Mouse (Mus musculus) hindbrain, embryonic 15.5 days (tissue): ENCODE data around the gene Slfn1. TPM values are rescaled to one million over a fixed set of nuclear protein-coding genes. Genes with fewer than 3 reads are reported as not detected.
"Not testable (repeated sequence)": the region's sequence is repeated elsewhere in the genome, so short reads cannot be mapped to it uniquely, and the experiment has no call there.

Experiments used
- ATAC-seq: fragments of 200-750 bp; cut with Nextera tagmentation; 2 replicates; pipeline ENCODE4 v1.8.0; 2017; ENCODE audit warnings: low read depth, moderate number of reproducible peaks, moderate TSS enrichment; ENCODE audit not compliant: low FRiP score
- H3K27ac ChIP-seq: fragments of 300-500 bp; sonication (generic); replicated peaks from 2 replicates; pipeline ENCODE4 v1.5.1; 2015; ENCODE audit warnings: mild to moderate bottlenecking, inconsistent platforms
- H3K27me3 ChIP-seq: fragments of 300-500 bp; sonication (generic); 2 replicates; pipeline ENCODE4 v1.6.1; 2015; ENCODE audit warnings: control low read depth, inconsistent platforms
- H3K36me3 ChIP-seq: fragments of 300-500 bp; sonication (generic); 2 replicates; pipeline ENCODE4 v1.6.1; 2015; ENCODE audit warnings: control low read depth, inconsistent platforms
- H3K4me1 ChIP-seq: fragments of 300-500 bp; sonication (generic); replicated peaks from 2 replicates; pipeline ENCODE4 v1.6.1; 2015; ENCODE audit warnings: control low read depth, inconsistent platforms
- H3K4me2 ChIP-seq: fragments of 300-500 bp; sonication (generic); 2 replicates; pipeline ENCODE4 v1.6.1; 2015; ENCODE audit warnings: moderate library complexity, mild to moderate bottlenecking, inconsistent platforms
- H3K4me3 ChIP-seq: fragments of 300-500 bp; sonication (generic); 2 replicates; pipeline ENCODE4 v1.5.1; 2015; ENCODE audit warnings: mild to moderate bottlenecking, inconsistent platforms
- H3K9ac ChIP-seq: fragments of 300-500 bp; sonication (generic); 2 replicates; pipeline ENCODE4 v1.6.1; 2015; ENCODE audit warnings: inconsistent platforms
- H3K9me3 ChIP-seq: fragments of 300-500 bp; sonication (generic); 2 replicates; pipeline ENCODE4 v1.6.1; 2016; ENCODE audit warnings: control low read depth, inconsistent platforms
- WGBS: fragments of 180-500 bp; shearing (Covaris S2); methylation state at CpG from one replicate; pipeline ENCODE4 v1.1.7; 2015; 5-methylcytosine and 5-hydroxymethylcytosine counted together
- polyA plus RNA-seq: library from polyadenylated mRNA; unstranded; fragments of >200 nt; fragmentation: Nextera tagmentation; extraction: Ambion mirVana; gene quantifications from 2 replicates; pipeline ENCODE4 v1.2.1, GENCODE M21; 2015

Slfn1 gene
- polyA plus RNA-seq, 1 experiment from 2014 or later, result not detected

GRCm38 (mm10) chr11:83118056-83118455 is 1.4 kb downstream of the Slfn1 start:
- Histone ChIP-seq H3K4me2 (no peak overlapping the region), H3K36me3 (no peaks in the 10 kb centered on the region), H3K9ac (no peak overlapping the region), H3K4me3 (no peak overlapping the region), H3K4me1 (no peaks in the 10 kb centered on the region), H3K9me3 (no peaks in the 10 kb centered on the region), H3K27ac (no peak overlapping the region), H3K27me3 (no peaks in the 10 kb centered on the region)
- no peak for ATAC-seq
- 61% methylated on average over 3 of the region's 3 CpGs for WGBS

- ATAC-seq, result no peak
- H3K9me3 ChIP-seq, result no peaks in the 10 kb centered on the region
- no peaks in the 10 kb centered on the region for H3K4me1 ChIP-seq
- H3K4me3 ChIP-seq, result no peak overlapping the region
- no peaks in the 10 kb centered on the region for H3K27me3 ChIP-seq
- no peak overlapping the region for H3K9ac ChIP-seq
- H3K4me2 ChIP-seq, result no peak overlapping the region
- no peak overlapping the region for H3K27ac ChIP-seq
- 96% methylated on average over 3 of the region's 3 CpGs for WGBS
- no peaks in the 10 kb centered on the region for H3K36me3 ChIP-seq
These were observed 4.6 kb downstream of the Slfn1 start for GRCm38 (mm10) chr11:83121131-83121685.

GRCm38 (mm10) chr11:83123198-83123597 is 6.5 kb downstream of the Slfn1 start:
- 71% methylated on average over 4 of the region's 4 CpGs for WGBS
- Histone ChIP-seq H3K27me3 (no peaks in the 10 kb centered on the region), H3K27ac (no peak overlapping the region), H3K9ac (no peak overlapping the region), H3K36me3 (no peaks in the 10 kb centered on the region), H3K4me2 (no peak overlapping the region), H3K4me1 (no peaks in the 10 kb centered on the region), H3K4me3 (no peak overlapping the region), H3K9me3 (no peaks in the 10 kb centered on the region)
- no peak for ATAC-seq

GRCm38 (mm10) chr11:83124906-83125305 is 8.3 kb downstream of the Slfn1 start:
- no peak overlapping the region for H3K9ac ChIP-seq
- no peak overlapping the region for H3K4me3 ChIP-seq
- no peak overlapping the region for H3K4me2 ChIP-seq
- H3K27ac ChIP-seq, result no peak overlapping the region
- 78% methylated on average over 2 of the region's 2 CpGs for WGBS
- H3K9me3 ChIP-seq, result no peaks in the 10 kb centered on the region
- no peak for ATAC-seq
- no peaks in the 10 kb centered on the region for H3K4me1 ChIP-seq
- H3K36me3 ChIP-seq, result no peaks in the 10 kb centered on the region
- no peaks in the 10 kb centered on the region for H3K27me3 ChIP-seq

- not testable (repeated sequence) for H3K9me3 ChIP-seq, H3K27ac ChIP-seq, ATAC-seq, H3K27me3 ChIP-seq, H3K9ac ChIP-seq, H3K4me3 ChIP-seq, H3K36me3 ChIP-seq, H3K4me1 ChIP-seq, H3K4me2 ChIP-seq
- 100% methylated on average over 1 of the region's 1 CpGs for WGBS
These were observed 9.0 kb downstream of the Slfn1 start for GRCm38 (mm10) chr11:83125633-83126032.

- H3K4me3 ChIP-seq, H3K9me3 ChIP-seq, H3K4me1 ChIP-seq, H3K4me2 ChIP-seq, H3K9ac ChIP-seq, H3K27me3 ChIP-seq, H3K36me3 ChIP-seq, ATAC-seq, H3K27ac ChIP-seq: not testable (repeated sequence)
- 100% methylated on average over 1 of the region's 2 CpGs for WGBS
These were observed 20.6 kb downstream of the Slfn1 start for GRCm38 (mm10) chr11:83137253-83137652.

- H3K4me3 ChIP-seq, H3K27me3 ChIP-seq, H3K4me2 ChIP-seq, ATAC-seq, H3K9me3 ChIP-seq, H3K27ac ChIP-seq, H3K9ac ChIP-seq, H3K36me3 ChIP-seq, H3K4me1 ChIP-seq: not testable (repeated sequence)
- no CpG with 5 or more reads among the region's 1 CpGs for WGBS
These were observed 32.3 kb downstream of the Slfn1 start for GRCm38 (mm10) chr11:83148939-83149338.

Other genes starting within 250 kb of the Slfn1 start
- gene Rffl, start 245.6 kb upstream of the Slfn1 start, polyA plus RNA-seq, result 4.1 and 4.2 TPM in 2 replicates
- 10.7 and 12.3 TPM in 2 replicates for gene Rad51d, start 226.2 kb upstream of the Slfn1 start, polyA plus RNA-seq
- 0.82 and 0.98 TPM in 2 replicates for gene Fndc8, start 224.7 kb upstream of the Slfn1 start, polyA plus RNA-seq
- gene Nle1, start 208.4 kb upstream of the Slfn1 start, polyA plus RNA-seq, result 33.1 and 34.4 TPM in 2 replicates
- 1.0 and 1.5 TPM in 2 replicates for gene Unc45b, start 206.3 kb upstream of the Slfn1 start, polyA plus RNA-seq
- 1.5 and 1.9 TPM in 2 replicates for gene Slfn5, start 165.5 kb upstream of the Slfn1 start, polyA plus RNA-seq
- 2.6 and 3.6 TPM in 2 replicates for gene Slfn9, start 125.0 kb upstream of the Slfn1 start, polyA plus RNA-seq
- 0.25 and 0.41 TPM in 2 replicates for gene Slfn8, start 96.0 kb upstream of the Slfn1 start, polyA plus RNA-seq
- gene Slfn2, start 51.7 kb upstream of the Slfn1 start, polyA plus RNA-seq, result 1.6 and 2.2 TPM in 2 replicates
- gene Slfn4, start 58.3 kb downstream of the Slfn1 start, polyA plus RNA-seq, result 0.39 TPM in 1 of 2 replicates, not detected in the other
- gene Slfn3, start 74.5 kb downstream of the Slfn1 start, polyA plus RNA-seq, result 0.10 and 0.31 TPM in 2 replicates
- 0.07 and 0.09 TPM in 2 replicates for gene Slfn14, start 169.9 kb downstream of the Slfn1 start, polyA plus RNA-seq
- gene Ap2b1, start 182.2 kb downstream of the Slfn1 start, polyA plus RNA-seq, result 111 and 117 TPM in 2 replicates
- gene Pex12, start 185.7 kb downstream of the Slfn1 start, polyA plus RNA-seq, result 15.6 and 15.9 TPM in 2 replicates